8 mouse cellular contexts compared by ENCODE assay signal in genomic region chr2:11099834-11100622, GRCm38 (mm10).
DNase-seq lines count a peak whose midpoint lies in the region; ATAC-seq and TF ChIP-seq lines count a peak whose summit lies in the region.
"Not testable (repeated sequence)": the region's sequence is repeated elsewhere in the genome, so short reads cannot be mapped to it uniquely, and the experiment has no call there.

No protein-coding gene starts in this region.

- H3K4me3 ChIP-seq in forebrain, embryonic 12.5 days (replicated peaks), result peak overlapping the region; percentile 25
- H3K4me3 ChIP-seq in hindbrain, embryonic 10.5 days, result peak overlapping the region; percentile 43
- peak overlapping the region; percentile 39 for H3K4me3 ChIP-seq in kidney, embryonic 16.5 days (ENCODE audit: low read length)
- not testable (repeated sequence) for H3K4me3 ChIP-seq in liver, postnatal 0 days (ENCODE audit: low read depth, low read length)
- H3K4me3 ChIP-seq in midbrain, embryonic 16.5 days (ENCODE audit: low read depth, low read length), result peak overlapping the region; percentile 28

- not testable (repeated sequence) for H3K9me3 ChIP-seq in forebrain, embryonic 12.5 days; hindbrain, embryonic 10.5 days; kidney, embryonic 16.5 days (ENCODE audit: low read length); liver, postnatal 0 days (ENCODE audit: low read length); midbrain, embryonic 16.5 days (replicated peaks; ENCODE audit: control insufficient read depth, low read length, poor library complexity, severe bottlenecking)

- 48% methylated on average over 34 of the region's 34 CpGs for WGBS in forebrain, embryonic 12.5 days
- WGBS in hindbrain, embryonic 10.5 days, result 43% methylated on average over 34 of the region's 34 CpGs
- 27% methylated on average over 33 of the region's 34 CpGs for WGBS in kidney, embryonic 16.5 days
- WGBS in liver, postnatal 0 days (ENCODE audit: insufficient replicate concordance), result 35% methylated on average over 31 of the region's 34 CpGs
- WGBS in midbrain, embryonic 16.5 days, result 41% methylated on average over 33 of the region's 34 CpGs

- not testable (repeated sequence) for TF ChIP-seq EP300 in liver, postnatal 0 days (IDR thresholded peaks at IDR 0.05; ENCODE audit: low read depth)

- H3K4me2 ChIP-seq in forebrain, embryonic 12.5 days, result peak overlapping the region; percentile 46
- H3K4me2 ChIP-seq in kidney, embryonic 16.5 days (replicated peaks; ENCODE audit: low read depth, low read length), result peak overlapping the region; percentile 57
- peak overlapping the region; percentile 58 for H3K4me2 ChIP-seq in liver, postnatal 0 days (ENCODE audit: low read depth, low read length)
- peak overlapping the region; percentile 48 for H3K4me2 ChIP-seq in midbrain, embryonic 16.5 days (ENCODE audit: low read length)

- ATAC-seq in forebrain, embryonic 12.5 days (ENCODE audit: low FRiP score), result peak; percentile 83
- peak; percentile 65; the same call in 1 of the 2 replicates for ATAC-seq in kidney, embryonic 16.5 days (ENCODE audit: low FRiP score, low TSS enrichment)
- ATAC-seq in liver, postnatal 0 days, result not testable (repeated sequence)
- peak; percentile 93 for ATAC-seq in midbrain, embryonic 16.5 days

- H3K27ac ChIP-seq in forebrain, embryonic 12.5 days; hindbrain, embryonic 10.5 days; kidney, embryonic 16.5 days (ENCODE audit: low read length); liver, postnatal 0 days (ENCODE audit: low read depth); midbrain, embryonic 16.5 days (ENCODE audit: low read length): not testable (repeated sequence)

- H3K4me1 ChIP-seq in forebrain, embryonic 12.5 days; hindbrain, embryonic 10.5 days (replicated peaks); kidney, embryonic 16.5 days (ENCODE audit: insufficient read depth, low read length); liver, postnatal 0 days (ENCODE audit: insufficient read depth); midbrain, embryonic 16.5 days (ENCODE audit: control insufficient read depth, insufficient read depth, low read length): not testable (repeated sequence)

- not testable (repeated sequence) for H3K36me3 ChIP-seq in forebrain, embryonic 12.5 days (replicated peaks); hindbrain, embryonic 10.5 days; kidney, embryonic 16.5 days (ENCODE audit: insufficient read depth, low read length); liver, postnatal 0 days (replicated peaks; ENCODE audit: insufficient read depth, low read length); midbrain, embryonic 16.5 days (ENCODE audit: control insufficient read depth, insufficient read depth, low read length); splenic B cell, adult 2 months (ENCODE audit: control insufficient read depth, insufficient read depth, low read length, poor library complexity, severe bottlenecking)

- H3K9ac ChIP-seq in forebrain, embryonic 12.5 days; liver, postnatal 0 days (replicated peaks); midbrain, embryonic 16.5 days (ENCODE audit: low read depth, low read length): not testable (repeated sequence)
- H3K9ac ChIP-seq in kidney, embryonic 16.5 days (replicated peaks; ENCODE audit: low read length), result 0 out of 2 replicates have a peak overlapping the region, but pooled peaks have one; percentile 48

- DNase-seq in B cell, adult 2 months, result peak; percentile 19 to 31
- DNase-seq in brain, adult 2 months (ENCODE audit: low read depth, low spot score), result peak; percentile 45
- DNase-seq in hindbrain, embryonic 10.5 days (ENCODE audit: low spot score), result peak; percentile 54
- DNase-seq in liver, postnatal 0 days, result peak; percentile 29
- DNase-seq in splenic B cell, adult 2 months (ENCODE audit: low read depth, low spot score), result peak; percentile 62

- not testable (repeated sequence) for TF ChIP-seq CTCF in liver, postnatal 0 days (IDR thresholded peaks at IDR 0.05; ENCODE audit: low read depth)

- H3K27me3 ChIP-seq in forebrain, embryonic 12.5 days; hindbrain, embryonic 10.5 days (ENCODE audit: insufficient read depth, poor library complexity, severe bottlenecking); kidney, embryonic 16.5 days (ENCODE audit: insufficient read depth, low read length); liver, postnatal 0 days (ENCODE audit: insufficient read depth, low read length); midbrain, embryonic 16.5 days (ENCODE audit: control insufficient read depth, insufficient read depth, low read depth, low read length); splenic B cell, adult 2 months (ENCODE audit: control insufficient read depth, insufficient read depth, low read length, poor library complexity, severe bottlenecking): not testable (repeated sequence)
